Mouse (Mus musculus): ENCODE data around the gene Gdf15. TPM values are rescaled to one million over a fixed set of nuclear protein-coding genes. Genes with fewer than 3 reads are reported as not detected.

Gdf15 gene
- not detected for total RNA-seq (2021)

DNA sequence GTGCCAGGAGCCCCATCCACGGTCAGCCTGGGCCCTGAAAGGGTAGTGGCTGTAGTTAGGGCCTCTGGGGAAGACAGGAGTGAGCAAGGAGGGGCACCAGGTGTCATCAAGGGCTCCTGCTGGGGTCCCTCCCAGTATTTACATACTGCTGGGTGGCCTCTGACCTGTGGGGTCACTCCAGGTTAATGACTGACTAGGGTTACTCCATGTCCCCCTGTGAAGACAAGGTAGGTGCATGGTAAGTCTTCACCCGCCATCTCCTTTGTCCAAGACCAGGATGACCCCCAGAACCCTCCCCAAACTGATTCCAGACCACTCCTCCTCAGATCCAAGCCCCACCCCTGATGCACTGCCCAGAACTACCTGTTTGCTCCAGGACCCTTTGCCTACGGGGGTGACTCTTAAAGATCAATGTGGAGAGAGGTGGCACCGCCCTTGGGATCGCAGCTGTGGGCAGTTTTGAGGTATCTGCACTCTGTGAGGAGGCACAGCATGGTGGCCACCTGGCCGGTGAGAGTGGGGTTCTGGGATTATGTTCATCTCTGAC is at the start of gene Gdf15:
Gene Gdf15, minus strand, starts transcription at position 111 of the 547 bp plus-strand sequence.
- DNase-seq = no peak
- intact Hi-C loops (cut with DNase I) = no loop called here

DNA sequence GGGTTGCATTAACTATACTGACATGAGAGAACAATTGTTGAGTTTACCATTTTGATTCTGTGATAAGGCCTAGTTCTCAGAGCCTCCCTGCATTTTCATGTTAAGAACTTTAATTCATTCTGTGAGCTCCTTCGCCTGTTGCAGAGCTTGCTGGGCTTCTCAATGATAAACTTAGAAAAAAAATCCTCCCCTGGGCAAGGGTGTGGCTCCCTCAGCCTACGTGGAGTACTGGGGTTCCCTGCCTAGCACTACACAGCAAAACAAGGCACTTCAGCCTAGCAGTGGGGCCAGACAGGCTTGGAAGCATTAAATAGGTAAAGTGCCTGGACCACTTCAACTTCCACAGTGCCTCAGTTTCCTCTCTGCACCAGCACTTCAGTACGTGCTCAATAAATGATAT is 49.2 kb upstream of the Gdf15 start:
- DNase-seq = no peak
- intact Hi-C loops (cut with DNase I) = no loop called here

DNA sequence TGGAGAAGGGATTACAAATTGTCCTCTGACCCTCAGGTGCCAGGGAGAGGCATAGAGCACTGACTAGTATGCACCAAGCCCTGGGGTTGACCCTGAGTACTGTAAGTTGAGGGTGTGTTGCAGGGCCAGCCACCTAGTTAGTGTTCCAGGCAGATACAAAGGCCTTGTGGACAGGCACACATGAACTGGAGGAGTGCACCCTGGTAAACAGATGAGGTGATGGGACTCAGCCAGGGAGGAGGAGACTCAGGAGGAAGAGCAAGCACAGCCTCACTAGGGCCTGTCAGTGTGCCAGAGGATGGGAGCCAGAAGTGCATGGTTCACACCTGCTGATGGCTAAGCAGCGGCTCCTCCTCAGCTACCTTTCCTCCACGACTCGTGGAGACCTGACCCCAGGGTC is 47.8 kb upstream of the Gdf15 start:
- intact Hi-C loops (cut with DNase I) = no loop called here
- no peak for DNase-seq

DNA sequence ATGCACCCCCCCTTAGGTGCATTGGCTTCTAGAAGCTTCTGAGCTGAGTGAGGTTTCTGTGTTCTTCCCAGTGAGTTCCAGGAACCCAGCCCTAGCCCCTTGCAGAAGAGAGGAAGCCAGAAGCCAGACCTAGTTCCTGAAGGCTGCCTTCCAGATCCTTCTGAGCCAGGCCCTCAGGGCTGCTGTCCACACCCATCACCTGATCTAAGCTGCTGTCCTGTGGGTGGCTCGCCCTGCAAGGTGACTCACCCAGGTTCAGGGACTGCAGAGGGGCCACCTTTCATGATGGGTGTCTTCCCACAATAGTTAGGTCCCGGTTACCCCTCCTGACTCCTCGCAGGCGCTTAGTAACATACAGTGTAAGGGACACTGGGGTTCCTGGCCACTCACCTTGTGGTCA is 47.1 kb upstream of the Gdf15 start:
- intact Hi-C loops (cut with DNase I) = no loop called here
- DNase-seq = no peak

DNA sequence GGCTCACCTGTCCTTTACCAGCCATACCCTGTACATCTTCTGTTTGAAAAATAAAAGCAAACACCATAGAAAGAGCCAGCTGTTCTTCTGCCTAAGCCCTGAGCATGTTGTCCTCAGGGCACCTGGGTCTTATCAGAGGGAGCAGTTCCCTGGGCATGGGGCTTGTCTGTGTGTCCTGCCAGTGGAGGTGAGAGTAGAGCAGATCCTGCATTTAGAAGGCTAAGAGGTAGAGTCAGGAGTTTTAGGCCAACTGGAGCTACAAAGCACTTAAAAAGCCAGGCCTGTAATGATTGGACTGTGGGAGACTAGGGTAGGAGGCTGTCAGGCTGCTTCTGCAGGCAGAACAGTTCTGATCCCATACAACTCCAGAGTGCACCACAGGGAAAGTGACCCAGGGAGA is 46.4 kb upstream of the Gdf15 start:
- intact Hi-C loops (cut with DNase I) = no loop called here
- no peak for DNase-seq

DNA sequence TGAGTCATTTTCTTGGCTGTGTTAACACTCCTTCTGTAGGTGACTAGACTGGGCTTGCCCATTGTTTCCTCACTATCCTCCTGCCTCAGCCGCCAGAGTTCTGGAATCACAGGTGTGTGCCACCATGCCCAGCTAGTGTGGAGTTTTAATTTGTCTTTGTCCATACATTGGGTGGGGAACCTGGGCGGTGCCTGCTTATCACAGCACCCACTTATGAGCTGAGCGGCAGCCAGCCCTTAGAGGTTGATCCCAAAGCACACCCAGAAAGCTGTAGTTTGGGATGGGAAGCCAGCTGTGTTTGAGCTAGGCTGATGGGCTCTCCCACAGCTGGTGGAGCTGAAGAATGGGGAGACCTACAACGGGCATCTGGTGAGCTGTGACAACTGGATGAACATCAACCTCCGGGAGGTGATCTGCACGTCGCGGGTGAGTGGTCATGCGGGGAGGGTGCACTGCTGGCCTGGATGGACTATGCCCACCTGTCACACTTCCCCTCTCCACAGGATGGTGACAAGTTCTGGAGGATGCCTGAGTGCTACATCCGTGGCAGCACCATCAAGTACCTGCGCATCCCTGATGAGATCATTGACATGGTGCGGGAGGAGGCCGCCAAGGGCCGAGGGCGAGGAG is 45.3 kb upstream of the Gdf15 start:
- DNase-seq = no peak
- intact Hi-C loops (cut with DNase I) = no loop called here

DNA sequence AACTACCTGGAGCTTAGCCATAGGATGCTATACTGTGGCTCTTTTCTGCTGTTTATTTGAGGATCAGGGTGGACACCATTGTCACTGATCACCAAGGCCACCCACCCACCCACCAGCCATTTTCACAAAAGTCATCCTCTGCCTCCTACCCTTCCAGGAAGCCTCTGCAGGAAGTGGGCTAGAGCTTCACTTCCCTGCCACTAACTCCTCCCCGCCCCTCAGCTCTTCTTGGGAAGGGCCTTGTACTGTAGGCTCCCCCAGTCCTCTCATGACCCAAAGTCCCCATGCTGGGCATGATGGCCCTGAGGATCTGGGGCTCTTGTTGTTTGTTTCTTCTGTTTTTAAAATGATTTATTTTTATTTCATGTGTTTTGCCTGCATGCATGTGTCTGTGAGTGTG is 43.1 kb upstream of the Gdf15 start:
- intact Hi-C loops (cut with DNase I) = no loop called here
- DNase-seq = no peak

DNA sequence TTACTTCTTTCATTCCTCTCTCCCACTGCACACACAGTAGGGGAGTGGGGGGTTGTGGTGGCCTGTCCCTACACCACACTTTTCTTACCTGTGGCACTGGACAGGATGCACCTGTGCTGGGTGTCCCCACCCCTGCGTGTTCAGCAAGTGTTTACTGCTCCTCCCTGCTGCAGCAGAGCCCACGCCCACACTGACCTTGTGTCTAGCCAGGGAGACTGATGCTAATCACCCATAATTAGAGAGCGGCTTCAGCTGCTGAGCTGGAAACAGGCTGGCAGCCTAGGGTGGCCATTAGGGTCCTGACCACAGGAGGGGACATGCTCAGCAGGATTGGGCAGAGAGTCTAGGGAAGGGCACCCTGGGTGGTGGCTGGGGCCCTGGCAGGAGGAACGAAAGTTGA is 42.5 kb upstream of the Gdf15 start:
- intact Hi-C loops (cut with DNase I) = no loop called here
- no peak for DNase-seq

DNA sequence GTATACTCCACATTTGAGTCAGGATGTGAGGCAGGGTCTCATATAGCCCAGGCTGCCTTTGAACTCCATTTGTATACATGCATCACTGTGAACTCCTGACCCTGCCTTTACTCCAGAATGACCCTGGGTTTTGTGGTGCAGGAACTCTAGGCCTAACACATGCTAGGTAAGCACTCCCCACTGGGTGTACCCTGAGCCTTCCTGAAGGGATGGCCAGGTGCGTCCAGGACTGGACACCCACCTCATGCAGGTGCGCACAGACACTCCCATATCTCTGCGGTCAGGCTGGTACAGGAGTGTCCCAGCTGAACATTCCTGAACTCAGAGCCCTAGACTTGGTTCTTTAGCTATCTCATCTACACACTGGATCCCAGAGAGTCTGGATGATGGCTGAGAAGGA is 41.9 kb upstream of the Gdf15 start:
- intact Hi-C loops (cut with DNase I) = no loop called here

DNA sequence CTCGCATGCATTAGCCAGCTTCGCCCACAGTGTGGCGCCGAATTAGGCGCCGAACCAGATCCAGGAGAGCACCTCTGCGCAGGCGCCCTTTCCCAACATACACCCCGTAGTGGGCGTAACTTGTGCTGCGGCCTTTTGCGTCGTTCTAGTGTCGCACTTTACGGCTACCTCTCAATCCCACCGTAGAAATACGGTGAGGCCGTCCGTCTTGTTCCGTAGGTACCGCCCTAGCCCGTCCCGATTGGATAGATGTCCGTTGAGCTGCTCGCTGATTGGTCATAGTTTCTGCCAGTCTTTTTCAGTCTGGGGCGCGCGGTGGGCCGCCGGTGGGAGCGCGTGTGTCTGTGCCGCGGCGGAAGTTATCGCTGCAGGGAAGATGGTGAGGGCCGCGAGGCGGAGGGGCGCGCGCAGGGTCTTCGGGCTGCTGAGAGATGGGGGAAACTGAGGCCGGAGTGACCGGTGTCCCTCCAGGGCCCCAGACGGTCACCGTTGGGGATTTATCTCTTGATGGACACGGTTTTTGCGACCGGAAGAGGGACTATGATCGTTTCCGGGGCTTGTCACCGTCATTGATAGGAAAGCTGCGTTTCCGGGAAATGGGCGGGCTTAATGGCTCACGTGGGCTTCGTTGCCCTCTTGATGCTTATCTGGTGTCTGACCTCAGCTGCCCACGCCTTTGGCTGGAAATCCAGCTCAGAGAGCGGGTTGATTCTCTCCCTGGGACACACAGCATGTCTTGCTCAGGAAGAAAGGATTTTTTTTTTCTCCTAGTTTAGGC is 41.0 kb upstream of the Gdf15 start, which contains the start of gene Lsm4:
Gene Lsm4, plus strand, starts transcription at position 170 of the 778 bp plus-strand sequence.
- intact Hi-C loops (cut with DNase I) = no loop called here

More for the DNA sequence above, 41.9 kb upstream of the Gdf15 start:
- no peak for DNase-seq

DNA sequence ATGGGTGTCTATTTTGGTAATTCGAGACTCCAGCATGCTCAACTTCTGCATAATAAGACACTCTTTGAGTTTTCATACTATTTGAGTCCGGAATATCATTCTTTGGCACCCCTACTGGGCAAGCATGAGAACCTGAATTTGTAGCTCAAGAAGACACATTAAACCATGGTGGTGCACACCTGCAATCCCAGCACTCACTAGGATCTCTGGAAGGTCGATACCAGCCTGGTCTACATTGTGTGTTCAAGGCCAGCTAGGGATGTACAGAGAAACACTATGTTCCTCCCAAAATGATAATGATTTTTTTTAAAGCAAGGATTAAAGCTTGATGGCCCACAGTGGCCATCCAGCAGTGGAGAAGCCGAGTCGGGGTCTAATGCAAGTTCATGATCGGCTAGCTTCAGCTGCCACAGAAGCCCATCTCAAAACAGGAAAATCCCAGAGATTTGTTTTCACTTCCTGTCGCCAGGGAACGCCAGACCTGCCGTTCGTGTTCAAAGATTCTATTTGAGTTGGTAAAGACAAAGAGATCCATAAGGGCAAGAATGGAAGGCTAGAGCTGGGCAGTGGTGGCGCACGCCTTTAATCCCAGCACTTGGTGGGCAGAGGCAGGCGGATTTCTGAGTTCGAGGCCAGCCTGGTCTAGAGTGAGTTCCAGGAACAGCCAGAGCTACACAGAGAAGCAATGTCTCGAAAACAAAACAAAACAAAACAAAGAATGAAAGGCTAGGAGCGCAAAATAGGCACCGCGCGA is 40.2 kb upstream of the Gdf15 start:
- intact Hi-C loops (cut with DNase I) = no loop called here
- no peak for DNase-seq

More for the DNA sequence above, 41.0 kb upstream of the Gdf15 start, which contains the start of gene Lsm4:
- peak; percentile 97 for DNase-seq

DNA sequence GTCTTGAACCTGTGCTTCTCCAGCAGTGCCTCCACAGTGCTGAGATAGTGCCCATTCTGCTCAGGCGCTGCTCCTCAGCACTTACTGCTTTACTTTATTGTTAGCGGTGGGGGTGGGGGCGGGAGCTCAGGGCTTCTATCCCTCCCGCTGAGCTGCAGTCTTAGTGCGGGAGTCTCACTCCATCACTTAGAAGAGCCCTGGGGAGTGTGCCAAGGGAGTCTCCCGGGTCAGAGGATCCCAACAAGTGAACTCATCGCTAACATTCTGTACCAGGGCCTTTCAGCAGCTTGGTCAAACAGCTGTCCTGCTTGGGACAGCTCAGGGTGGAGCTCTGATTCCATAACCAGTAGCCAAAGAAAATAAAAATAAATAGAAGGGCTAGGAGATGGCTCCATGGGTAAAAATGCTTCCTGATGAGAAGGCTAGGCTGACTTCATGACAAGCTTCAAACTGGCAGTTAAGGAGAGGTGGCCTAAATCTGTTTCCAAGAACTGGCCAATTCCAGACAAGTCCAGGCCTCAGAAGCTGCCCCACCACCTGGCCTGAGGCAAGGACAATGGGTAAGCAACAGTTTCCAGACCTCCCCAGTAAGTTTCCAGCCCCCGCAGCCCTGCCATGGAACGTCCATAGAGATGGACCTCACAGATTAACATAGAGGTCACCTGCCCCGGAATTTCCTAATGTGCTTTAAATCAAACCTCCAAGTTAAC is 39.5 kb upstream of the Gdf15 start:
- no peak for DNase-seq
- intact Hi-C loops (cut with DNase I) = no loop called here

DNA sequence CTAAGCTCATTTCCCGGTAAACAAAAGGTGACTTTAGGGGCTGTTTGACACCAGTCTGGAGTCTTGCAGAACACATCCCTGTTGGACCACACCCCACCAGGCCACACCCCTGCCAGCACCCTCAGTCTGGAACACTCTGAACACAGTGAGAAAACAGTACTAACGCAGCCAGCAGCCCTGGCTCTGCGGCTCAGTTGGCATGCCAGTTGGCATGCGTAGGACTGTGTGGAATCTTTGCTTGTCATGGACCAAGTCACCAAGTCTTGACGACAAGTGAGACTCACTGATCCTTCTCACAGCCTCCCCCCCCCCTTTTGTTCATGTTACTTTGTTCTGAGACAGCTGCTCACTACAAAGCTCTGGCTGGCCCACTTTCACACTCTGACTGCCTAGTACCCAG is 34.8 kb upstream of the Gdf15 start:
- intact Hi-C loops (cut with DNase I) = no loop called here
- DNase-seq = no peak

DNA sequence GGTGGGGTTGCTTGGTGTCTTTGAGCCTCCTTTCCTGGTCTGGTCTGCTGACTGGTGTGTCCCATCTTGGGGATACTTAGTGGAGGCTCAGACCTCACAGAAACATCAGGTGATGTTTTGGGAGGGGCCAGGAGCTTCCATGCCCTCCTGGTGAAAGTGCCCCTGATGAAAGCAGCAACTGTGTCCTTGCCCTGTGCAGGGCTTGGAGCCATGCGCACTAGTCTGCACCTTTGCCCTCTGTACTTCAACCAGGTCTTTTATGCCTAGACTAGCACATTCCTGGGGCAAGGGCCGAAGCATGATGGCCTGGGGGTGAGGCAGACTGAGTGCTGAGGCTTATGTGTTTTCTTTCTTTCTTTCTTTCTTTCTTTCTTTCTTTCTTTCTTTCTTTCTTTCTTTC is 33.3 kb upstream of the Gdf15 start:
- no peak for DNase-seq
- intact Hi-C loops (cut with DNase I) = no loop called here

DNA sequence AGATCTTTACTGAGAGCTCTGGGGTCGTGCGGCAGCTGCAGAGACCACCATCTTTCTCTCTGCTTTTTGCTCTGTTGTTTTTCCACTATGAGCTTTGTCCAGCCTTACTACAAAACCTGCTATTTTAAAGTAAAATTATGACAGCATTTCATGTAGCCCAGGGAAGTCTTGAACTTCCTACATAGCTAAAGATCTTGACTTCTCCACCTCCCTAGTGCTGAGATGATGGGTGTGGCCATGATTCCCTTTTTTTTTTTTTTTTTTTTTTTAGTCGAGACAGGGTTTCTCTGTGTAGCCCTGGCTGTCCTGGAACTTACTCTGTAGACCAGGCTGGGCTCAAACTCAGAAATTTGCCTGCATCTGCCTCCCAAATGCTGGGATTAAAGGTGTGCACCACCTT is 32.4 kb upstream of the Gdf15 start:
- intact Hi-C loops (cut with DNase I) = no loop called here
- DNase-seq = no peak

DNA sequence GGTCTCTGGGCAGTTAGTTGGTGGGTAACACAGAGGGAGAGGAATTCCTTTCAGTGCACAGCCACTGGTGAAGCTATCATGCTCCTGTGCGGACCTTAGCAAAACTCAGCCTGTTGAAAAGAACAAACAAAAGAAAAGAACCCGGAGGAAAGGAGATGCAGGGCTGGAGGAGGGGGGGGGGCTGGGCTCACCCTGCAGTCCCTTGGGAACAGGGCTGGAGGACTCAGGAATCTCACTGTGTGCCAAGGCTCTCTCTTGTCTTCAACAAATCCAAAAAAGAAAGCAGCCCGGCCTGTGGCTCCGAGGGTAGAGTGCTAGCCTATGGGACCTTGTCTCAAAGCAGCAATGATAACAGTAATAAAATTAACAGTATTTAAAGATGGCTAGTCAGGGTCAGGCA is 31.4 kb upstream of the Gdf15 start:
- intact Hi-C loops (cut with DNase I) = no loop called here
- DNase-seq = no peak

DNA sequence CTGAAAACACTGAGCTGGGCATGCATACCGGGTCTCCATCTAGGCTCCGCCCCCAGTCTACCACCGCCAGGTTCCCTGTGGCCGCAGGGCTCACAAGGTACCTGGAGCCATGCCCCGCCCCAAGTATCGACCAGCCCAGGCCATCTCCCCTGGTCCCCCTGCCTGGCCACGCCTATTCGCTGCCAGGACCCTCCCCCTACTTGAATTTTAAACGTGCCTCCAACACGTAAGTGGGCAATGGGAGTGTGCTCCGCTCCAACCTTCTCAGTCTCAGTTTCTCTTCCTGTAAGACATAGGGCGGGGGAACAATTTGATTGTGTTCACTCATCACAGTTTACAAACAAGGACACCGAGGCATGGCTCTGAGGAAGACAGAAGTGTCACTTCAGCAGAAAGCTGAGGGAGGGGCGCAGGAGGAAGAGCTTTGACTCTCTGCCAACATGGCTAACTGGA is 28.0 kb upstream of the Gdf15 start, which contains the start of gene Pgpep1:
Gene Pgpep1, minus strand, starts transcription at position 116 of the 453 bp plus-strand sequence.
- intact Hi-C loops (cut with DNase I) = no loop called here
- no peak for DNase-seq

DNA sequence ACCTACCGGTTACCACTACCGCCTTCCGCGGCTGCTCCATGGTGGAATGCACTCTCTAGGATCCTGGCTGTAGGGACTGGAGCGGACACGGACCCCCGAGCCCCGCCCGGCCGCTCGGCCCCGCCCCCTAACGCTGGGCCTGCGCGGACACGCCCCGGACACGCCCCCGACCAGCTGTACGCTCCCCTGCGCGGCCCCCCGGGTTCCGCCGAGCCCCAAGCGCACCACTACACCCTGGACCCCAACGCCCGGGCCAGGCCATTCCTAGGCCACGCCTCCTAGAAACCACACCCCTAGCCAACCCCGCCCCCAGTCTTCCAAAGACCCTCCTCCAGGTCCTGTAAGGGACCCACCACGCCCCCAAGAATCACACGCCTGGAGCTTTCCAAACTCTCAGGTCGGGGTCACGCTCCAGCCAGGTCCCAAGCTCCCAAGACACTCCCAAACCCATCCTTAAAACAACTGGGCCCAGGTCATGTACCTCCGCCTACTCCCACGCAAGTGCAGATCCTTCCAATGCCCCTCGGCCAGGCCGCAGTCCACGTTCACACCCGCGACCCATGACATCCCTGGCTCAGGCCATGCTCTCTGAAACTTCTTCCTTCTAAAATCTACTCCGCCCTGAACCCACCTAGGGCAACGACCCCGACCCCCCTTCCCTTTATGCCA is 27.5 kb upstream of the Gdf15 start:
- intact Hi-C loops (cut with DNase I) = no loop called here
- peak; percentile 81 for DNase-seq

DNA sequence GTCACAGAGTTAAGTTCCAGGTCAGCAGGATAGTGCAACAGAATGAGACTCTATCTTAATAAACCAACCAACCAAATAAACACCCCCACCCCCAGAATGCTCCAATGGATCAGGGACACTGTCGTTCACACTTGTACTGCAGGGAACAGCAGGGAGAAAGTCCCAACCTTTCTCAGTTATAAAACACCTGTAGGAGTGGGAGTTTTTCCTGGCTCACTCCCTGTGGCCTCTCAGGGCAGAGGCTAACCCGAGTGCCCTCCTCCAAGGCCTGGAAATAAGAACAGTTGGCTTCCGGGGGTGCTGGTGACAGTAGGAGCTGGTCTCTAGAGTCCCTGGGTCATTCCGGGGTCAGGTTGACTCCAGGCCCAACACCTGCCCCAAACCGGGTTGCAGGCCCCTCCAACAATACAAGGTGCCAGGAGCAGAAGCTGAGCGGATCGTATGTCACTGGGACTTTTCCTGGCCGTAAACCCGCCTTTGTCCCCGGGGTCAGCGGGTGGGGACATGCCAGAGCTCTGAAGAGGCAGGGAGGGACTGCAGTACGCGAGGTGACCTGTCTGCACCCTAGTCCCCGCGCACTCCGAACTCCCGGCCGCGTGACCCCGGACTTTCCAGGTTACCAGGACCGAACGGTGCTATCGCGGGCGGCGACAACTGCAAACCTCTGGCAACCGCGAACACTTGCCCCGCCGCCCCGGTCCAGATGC is 26.8 kb upstream of the Gdf15 start:
- no peak for DNase-seq
- intact Hi-C loops (cut with DNase I) = no loop called here

Data from left cerebral cortex, postnatal 4 days (tissue).